Mouse (Mus musculus) cerebellum, adult 2 months (tissue): Measurements from ENCODE around the gene 2010111I01Rik.

Experiments
- CTCF ChIP-seq: fragments of 200-500 bp; IDR thresholded peaks from 2 replicates; pipeline ENCODE4 v1.5.1; 2011; ENCODE audit warnings: low read depth, mild to moderate bottlenecking, control low read depth, low read length, moderate library complexity, borderline replicate concordance; ENCODE audit not compliant: insufficient read depth
- POLR2A ChIP-seq: fragments of 200-500 bp; IDR thresholded peaks from 2 replicates; pipeline ENCODE4 v1.6.1; 2011; ENCODE audit warnings: low read length, control low read depth, borderline replicate concordance; ENCODE audit not compliant: insufficient read depth

DNA sequence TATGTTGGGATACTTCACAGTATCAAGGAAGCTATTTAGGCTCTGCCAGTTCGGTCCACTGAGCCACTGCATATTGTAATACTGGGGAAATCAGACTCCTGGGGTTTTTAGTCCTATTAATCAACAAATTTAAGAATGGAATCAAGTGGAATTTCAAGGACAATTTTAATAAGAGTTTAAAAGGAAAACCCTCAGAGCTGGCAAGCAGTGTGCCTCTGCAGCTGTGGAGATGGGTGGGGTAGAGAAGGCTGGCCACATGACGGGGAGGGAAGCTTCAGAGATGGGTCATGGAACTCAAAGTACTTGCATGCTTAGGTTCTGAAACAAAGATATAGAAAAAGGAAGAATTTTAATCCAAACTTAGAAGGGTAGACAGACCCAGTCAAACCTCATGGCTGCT lies 116.1 kb downstream of the 2010111I01Rik start:
- TF ChIP-seq CTCF (no peak), POLR2A (no peak)
